Mouse (Mus musculus): ENCODE data around the gene Dync1i1.

DNA sequence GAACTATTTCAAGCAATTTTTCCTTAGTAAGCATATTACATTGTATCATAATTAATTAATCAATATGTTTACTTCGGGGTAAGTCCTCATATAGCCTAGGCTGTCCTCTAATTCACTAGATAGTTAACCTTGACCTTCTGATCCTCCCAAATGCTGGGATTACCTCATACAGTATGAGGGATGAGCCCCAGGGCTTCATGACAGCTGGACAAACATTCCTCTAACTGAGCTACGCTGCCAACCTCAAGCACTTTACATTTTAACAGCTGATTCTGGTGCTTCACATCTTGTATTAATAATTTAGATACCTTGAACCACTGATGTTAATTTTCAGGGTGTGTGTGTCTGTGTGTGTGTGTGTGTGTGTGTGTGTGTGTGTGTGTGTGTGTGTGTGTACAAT is 6.5 kb upstream of the Dync1i1 start:
- TF ChIP-seq CTCF (IDR thresholded peaks at IDR 0.05; ENCODE audit: borderline replicate concordance, insufficient read depth, low read length) (no peak), POLR2A (IDR thresholded peaks at IDR 0.05; ENCODE audit: low read depth, low read length) (no peak)
